Mouse (Mus musculus): ENCODE results near the gene Srpx. TPM values are rescaled to one million over a fixed set of nuclear protein-coding genes. Genes with fewer than 3 reads are reported as not detected.

Srpx gene
- polyA plus RNA-seq (2015; fragmentation: Nextera tagmentation; extraction: Ambion mirVana): 0.90 and 1.4 TPM in 2 replicates

DNA sequence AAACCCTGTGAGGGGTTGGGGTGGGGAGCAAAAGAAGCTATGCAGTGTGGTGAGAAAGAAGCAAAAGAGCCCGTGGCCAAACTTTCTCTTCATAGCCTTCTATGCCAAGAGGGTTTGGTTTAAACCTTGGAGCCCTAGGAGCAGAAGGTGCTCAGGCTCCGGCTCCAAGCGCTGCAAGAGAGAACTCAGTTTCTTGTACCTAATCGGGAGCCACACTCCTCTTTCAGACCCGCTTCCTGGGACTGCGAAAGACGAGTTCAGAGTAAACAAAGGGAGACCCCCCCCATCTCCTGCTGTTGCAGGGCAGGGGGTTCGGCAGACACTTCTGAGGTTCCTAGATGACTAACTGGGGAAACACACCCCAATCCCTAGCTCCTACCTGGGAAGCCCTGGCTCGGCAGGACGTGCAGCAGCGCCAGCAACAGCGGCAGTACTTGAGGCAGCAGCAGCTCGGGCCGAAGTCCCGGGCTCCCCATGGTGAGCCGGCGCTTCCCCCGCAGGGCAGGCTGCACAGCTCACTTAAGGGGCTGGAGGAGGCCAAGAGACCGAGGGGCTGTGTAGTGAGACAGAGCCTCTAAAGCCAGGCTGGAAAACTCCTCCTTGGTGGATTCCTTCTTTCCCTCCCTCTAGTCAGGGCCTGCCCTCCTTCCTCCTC is at the start of gene Srpx:
TSS of gene Srpx (minus strand) at position 645 of the 655 bp plus-strand sequence.
- Histone ChIP-seq H3K4me3 (ENCODE audit: low read depth, low read length) (no peak within 1 kb of the TSS), H3K9ac (ENCODE audit: low read depth, low read length) (no peak within 1 kb of the TSS), H3K9me3 (replicated peaks; ENCODE audit: control insufficient read depth, low read length) (no peaks in the 10 kb centered on the region), H3K27me3 (ENCODE audit: control insufficient read depth, insufficient read depth, low read depth, low read length) (no peaks in the 10 kb centered on the region; the same call in 1 of the 2 replicates), H3K27ac (ENCODE audit: low read length) (no peak within 1 kb of the TSS), H3K36me3 (ENCODE audit: control insufficient read depth, insufficient read depth) (no peaks in the 10 kb centered on the region), H3K4me2 (ENCODE audit: low read depth, low read length) (peak within 1 kb of the TSS; percentile 15), H3K4me1 (ENCODE audit: control insufficient read depth, low read depth, low read length) (no peaks in the 10 kb centered on the region)
- no peak for ATAC-seq (ENCODE audit: low read depth)
- WGBS (ENCODE audit: insufficient replicate concordance): 20% methylated on average over 19 of the region's 19 CpGs

DNA sequence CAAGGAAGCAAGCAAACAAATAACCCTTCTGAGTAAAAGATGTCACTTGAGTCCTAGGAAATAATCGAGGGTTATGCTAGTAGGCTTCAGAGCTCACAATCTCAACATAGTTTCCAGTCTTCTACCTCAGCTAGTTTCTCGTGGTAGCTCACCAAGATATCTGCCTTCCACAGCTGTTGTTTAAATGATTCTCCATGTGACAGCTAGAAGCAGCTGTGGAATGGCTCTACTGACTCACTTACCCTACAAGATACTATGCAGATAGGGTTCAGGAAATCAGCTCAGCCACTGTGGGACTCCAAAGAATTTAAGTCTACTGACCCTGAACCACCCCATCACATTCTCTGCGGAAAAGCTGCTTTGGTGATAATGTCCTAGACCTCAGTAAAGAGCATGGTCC is 34.9 kb upstream of the Srpx start:
- Histone ChIP-seq H3K27me3 (ENCODE audit: control insufficient read depth, insufficient read depth, low read depth, low read length) (no peaks in the 10 kb centered on the region), H3K36me3 (ENCODE audit: control insufficient read depth, insufficient read depth) (no peaks in the 10 kb centered on the region), H3K27ac (ENCODE audit: low read length) (no peak overlapping the region), H3K4me3 (ENCODE audit: low read depth, low read length) (no peak overlapping the region), H3K4me1 (ENCODE audit: control insufficient read depth, low read depth, low read length) (no peaks in the 10 kb centered on the region), H3K9ac (ENCODE audit: low read depth, low read length) (no peak overlapping the region), H3K4me2 (ENCODE audit: low read depth, low read length) (no peak overlapping the region), H3K9me3 (replicated peaks; ENCODE audit: control insufficient read depth, low read length) (no peaks in the 10 kb centered on the region)
- 47% methylated on average over 3 of the region's 3 CpGs for whole genome bisulfite sequencing (ENCODE audit: insufficient replicate concordance)
- no peak for ATAC-seq (ENCODE audit: low read depth)

DNA sequence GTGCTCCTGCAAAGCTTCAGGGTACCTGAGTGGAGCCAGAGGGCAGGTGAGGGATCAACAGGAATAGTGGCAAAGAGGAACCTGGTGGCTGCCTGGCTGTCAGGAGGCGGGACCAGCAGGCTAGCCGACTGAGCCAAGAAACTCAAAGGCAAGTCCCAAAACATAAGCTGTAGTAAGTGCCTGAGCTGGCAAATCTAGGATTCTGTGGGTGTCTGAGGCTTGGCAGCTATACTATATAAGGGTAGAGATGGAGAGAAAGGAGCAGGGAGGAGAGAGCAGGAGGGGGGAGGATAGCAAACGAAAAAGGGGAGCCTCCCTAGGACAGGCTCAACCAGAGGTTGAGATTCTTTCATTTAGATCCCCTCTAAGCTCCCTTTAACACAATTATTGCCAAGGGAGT is 1.7 kb downstream of the Srpx start:
- Histone ChIP-seq H3K27me3 (ENCODE audit: control insufficient read depth, insufficient read depth, low read depth, low read length) (no peaks in the 10 kb centered on the region; the same call in 1 of the 2 replicates), H3K9me3 (replicated peaks; ENCODE audit: control insufficient read depth, low read length) (no peaks in the 10 kb centered on the region), H3K4me3 (ENCODE audit: low read depth, low read length) (no peak overlapping the region), H3K36me3 (ENCODE audit: control insufficient read depth, insufficient read depth) (no peaks in the 10 kb centered on the region), H3K4me1 (ENCODE audit: control insufficient read depth, low read depth, low read length) (no peaks in the 10 kb centered on the region), H3K27ac (ENCODE audit: low read length) (no peak overlapping the region), H3K4me2 (ENCODE audit: low read depth, low read length) (no peak overlapping the region), H3K9ac (ENCODE audit: low read depth, low read length) (no peak overlapping the region)
- ATAC-seq (ENCODE audit: low read depth): no peak
- WGBS (ENCODE audit: insufficient replicate concordance): 46% methylated on average over 3 of the region's 3 CpGs

DNA sequence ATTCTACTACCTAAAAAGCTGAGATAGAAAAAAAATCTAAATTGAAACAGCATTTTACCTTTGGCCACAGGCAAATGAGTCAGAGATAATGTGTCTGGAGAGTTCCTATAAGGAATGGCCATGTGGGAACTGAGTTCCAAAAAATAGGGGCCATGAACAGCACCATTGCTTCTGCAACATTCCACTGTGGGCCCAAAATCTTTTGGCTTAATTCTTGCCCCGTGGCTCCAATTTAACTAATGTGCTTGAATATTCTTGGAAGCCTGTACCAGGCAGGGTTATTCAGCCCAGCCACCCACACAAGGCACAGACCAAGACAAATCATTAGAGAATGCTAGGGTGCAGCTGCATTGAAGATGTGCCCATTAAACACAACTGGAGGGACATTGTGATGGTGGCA is 6.8 kb downstream of the Srpx start:
- no peaks in the 10 kb centered on the region for H3K4me1 ChIP-seq (ENCODE audit: control insufficient read depth, low read depth, low read length)
- no peak overlapping the region for H3K9ac ChIP-seq (ENCODE audit: low read depth, low read length)
- no peak for ATAC-seq (ENCODE audit: low read depth)
- H3K4me2 ChIP-seq (ENCODE audit: low read depth, low read length): no peak overlapping the region
- 46% methylated on average over 1 of the region's 1 CpGs for WGBS (ENCODE audit: insufficient replicate concordance)
- H3K4me3 ChIP-seq (ENCODE audit: low read depth, low read length): no peak overlapping the region
- no peaks in the 10 kb centered on the region; the same call in 1 of the 2 replicates for H3K27me3 ChIP-seq (ENCODE audit: control insufficient read depth, insufficient read depth, low read depth, low read length)
- H3K27ac ChIP-seq (ENCODE audit: low read length): no peak overlapping the region
- no peaks in the 10 kb centered on the region for H3K36me3 ChIP-seq (ENCODE audit: control insufficient read depth, insufficient read depth)
- no peaks in the 10 kb centered on the region for H3K9me3 ChIP-seq (replicated peaks; ENCODE audit: control insufficient read depth, low read length)

DNA sequence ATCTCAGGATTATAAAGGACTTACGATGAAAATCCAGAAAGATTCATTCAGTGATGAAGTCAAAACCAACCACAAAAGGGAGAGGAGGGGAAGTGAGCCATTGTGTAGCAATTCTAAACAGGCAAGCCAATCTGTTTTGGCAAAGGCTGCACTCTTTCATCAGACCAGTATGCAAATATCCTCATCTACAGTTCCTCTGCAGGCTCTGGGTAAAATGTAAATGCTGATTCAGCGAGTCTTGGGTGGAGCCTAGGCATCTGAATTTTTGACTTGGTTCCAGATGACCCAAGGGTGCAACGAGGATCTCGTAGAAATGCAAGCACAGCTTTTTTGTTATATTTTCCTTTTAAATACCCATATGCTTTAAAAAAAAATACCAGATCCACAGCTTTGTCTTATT is 9.0 kb downstream of the Srpx start:
- Histone ChIP-seq H3K4me2 (ENCODE audit: low read depth, low read length) (no peak overlapping the region), H3K4me1 (ENCODE audit: control insufficient read depth, low read depth, low read length) (no peaks in the 10 kb centered on the region), H3K9me3 (replicated peaks; ENCODE audit: control insufficient read depth, low read length) (no peaks in the 10 kb centered on the region), H3K9ac (ENCODE audit: low read depth, low read length) (no peak overlapping the region), H3K27me3 (ENCODE audit: control insufficient read depth, insufficient read depth, low read depth, low read length) (no peaks in the 10 kb centered on the region; the same call in 1 of the 2 replicates), H3K36me3 (ENCODE audit: control insufficient read depth, insufficient read depth) (no peaks in the 10 kb centered on the region), H3K27ac (ENCODE audit: low read length) (no peak overlapping the region), H3K4me3 (ENCODE audit: low read depth, low read length) (no peak overlapping the region)
- 36% methylated on average over 4 of the region's 4 CpGs for WGBS (ENCODE audit: insufficient replicate concordance)
- ATAC-seq (ENCODE audit: low read depth): no peak

DNA sequence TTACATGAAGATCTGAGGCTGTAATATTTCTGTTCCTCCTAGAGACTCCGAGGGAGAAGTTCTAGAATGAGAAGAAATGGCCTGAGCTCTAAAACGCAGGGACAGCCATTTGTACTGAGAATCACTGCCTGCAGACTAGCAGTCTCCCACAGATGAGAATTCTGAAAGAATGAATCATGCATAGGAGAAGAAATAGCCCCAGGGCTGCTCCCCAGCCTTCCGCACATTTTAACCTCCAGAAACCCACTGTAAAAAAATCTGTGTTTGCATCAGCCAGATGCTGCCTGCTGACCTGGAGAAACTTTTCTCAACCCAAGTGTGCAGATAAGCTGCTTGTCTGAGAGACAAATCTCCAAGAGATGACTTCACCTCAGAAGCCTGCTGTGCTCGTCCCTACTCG is 12.0 kb downstream of the Srpx start:
- WGBS (ENCODE audit: insufficient replicate concordance): 55% methylated on average over 5 of the region's 5 CpGs
- H3K4me1 ChIP-seq (ENCODE audit: control insufficient read depth, low read depth, low read length): no peaks in the 10 kb centered on the region
- no peaks in the 10 kb centered on the region for H3K36me3 ChIP-seq (ENCODE audit: control insufficient read depth, insufficient read depth)
- H3K4me3 ChIP-seq (ENCODE audit: low read depth, low read length): no peak overlapping the region
- no peak overlapping the region for H3K27ac ChIP-seq (ENCODE audit: low read length)
- H3K9me3 ChIP-seq (replicated peaks; ENCODE audit: control insufficient read depth, low read length): no peaks in the 10 kb centered on the region
- no peak for ATAC-seq (ENCODE audit: low read depth)
- no peaks in the 10 kb centered on the region for H3K27me3 ChIP-seq (ENCODE audit: control insufficient read depth, insufficient read depth, low read depth, low read length)
- H3K9ac ChIP-seq (ENCODE audit: low read depth, low read length): no peak overlapping the region
- no peak overlapping the region for H3K4me2 ChIP-seq (ENCODE audit: low read depth, low read length)

DNA sequence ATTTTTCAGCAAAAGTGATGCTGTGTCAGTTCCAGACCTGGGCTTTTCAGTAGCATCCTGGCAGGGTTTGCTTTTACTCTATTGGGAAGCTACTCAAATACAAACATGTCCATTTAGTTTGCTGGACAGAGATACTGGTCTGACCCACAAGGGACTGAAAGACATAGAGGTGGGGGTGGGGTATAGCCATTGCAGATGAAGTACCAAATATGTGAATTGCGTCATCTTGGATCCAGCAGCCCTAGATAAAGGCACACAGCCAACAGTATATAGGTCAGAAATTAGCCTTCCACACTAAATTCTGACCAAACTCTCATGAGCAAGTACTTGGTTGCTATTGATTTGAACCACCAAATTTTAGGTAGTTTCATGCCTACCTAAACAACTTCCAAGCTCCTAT is 14.8 kb downstream of the Srpx start:
- H3K27ac ChIP-seq (ENCODE audit: low read length): no peak overlapping the region
- no peak overlapping the region for H3K4me2 ChIP-seq (ENCODE audit: low read depth, low read length)

DNA sequence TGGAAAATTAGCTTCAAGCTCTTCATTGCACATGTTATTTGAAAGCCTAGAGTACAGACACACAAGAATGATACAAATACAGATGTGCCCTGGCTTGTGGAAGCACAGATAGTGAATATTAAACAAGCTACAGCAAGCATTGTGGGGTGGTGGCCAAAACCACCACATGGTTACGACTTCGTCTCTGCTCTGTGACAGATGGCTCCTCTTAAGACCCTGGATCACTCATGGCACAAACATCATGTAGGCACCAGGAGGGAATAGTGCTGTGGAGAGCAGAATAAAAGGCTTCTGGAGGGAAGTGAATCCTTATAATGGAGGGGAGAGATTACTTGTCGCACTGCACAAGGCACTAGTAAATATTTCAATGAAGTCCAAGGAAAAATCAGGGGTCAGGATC is 21.7 kb downstream of the Srpx start:
- H3K9me3 ChIP-seq (replicated peaks; ENCODE audit: control insufficient read depth, low read length): no peaks in the 10 kb centered on the region
- H3K4me1 ChIP-seq (ENCODE audit: control insufficient read depth, low read depth, low read length): no peaks in the 10 kb centered on the region
- H3K36me3 ChIP-seq (ENCODE audit: control insufficient read depth, insufficient read depth): no peaks in the 10 kb centered on the region
- WGBS (ENCODE audit: insufficient replicate concordance): 70% methylated on average over 3 of the region's 3 CpGs
- no peak overlapping the region for H3K4me2 ChIP-seq (ENCODE audit: low read depth, low read length)
- H3K27me3 ChIP-seq (ENCODE audit: control insufficient read depth, insufficient read depth, low read depth, low read length): no peaks in the 10 kb centered on the region
- H3K4me3 ChIP-seq (ENCODE audit: low read depth, low read length): no peak overlapping the region
- ATAC-seq (ENCODE audit: low read depth): no peak
- H3K9ac ChIP-seq (ENCODE audit: low read depth, low read length): no peak overlapping the region
- H3K27ac ChIP-seq (ENCODE audit: low read length): no peak overlapping the region

More for the DNA sequence above, 14.8 kb downstream of the Srpx start:
- no peaks in the 10 kb centered on the region for H3K9me3 ChIP-seq (replicated peaks; ENCODE audit: control insufficient read depth, low read length)
- no peak overlapping the region for H3K4me3 ChIP-seq (ENCODE audit: low read depth, low read length)
- H3K27me3 ChIP-seq (ENCODE audit: control insufficient read depth, insufficient read depth, low read depth, low read length): no peaks in the 10 kb centered on the region
- ATAC-seq (ENCODE audit: low read depth): no peak
- H3K36me3 ChIP-seq (ENCODE audit: control insufficient read depth, insufficient read depth): no peaks in the 10 kb centered on the region
- no peaks in the 10 kb centered on the region for H3K4me1 ChIP-seq (ENCODE audit: control insufficient read depth, low read depth, low read length)
- WGBS (ENCODE audit: insufficient replicate concordance): 62% methylated on average over 1 of the region's 1 CpGs
- no peak overlapping the region for H3K9ac ChIP-seq (ENCODE audit: low read depth, low read length)

DNA sequence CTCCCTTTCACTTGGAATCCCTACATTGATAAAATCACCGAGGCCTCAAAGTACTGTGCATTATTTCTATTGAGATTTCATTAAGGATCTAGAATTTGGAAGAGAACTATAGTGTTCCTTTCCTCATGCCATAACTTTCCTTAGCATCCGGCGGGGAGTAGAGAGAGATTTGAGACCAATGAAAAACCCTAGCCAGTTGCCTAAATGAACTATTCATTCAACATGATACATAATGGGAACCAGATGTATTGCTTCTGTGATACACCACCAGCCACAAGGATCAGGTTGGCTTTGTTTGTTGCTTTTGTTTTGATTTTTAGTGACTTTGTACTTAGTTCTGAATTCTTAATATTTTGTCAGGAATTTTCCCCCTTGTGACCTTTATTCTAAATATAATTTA is 37.1 kb downstream of the Srpx start:
- H3K4me2 ChIP-seq (ENCODE audit: low read depth, low read length): no peak overlapping the region
- H3K27me3 ChIP-seq (ENCODE audit: control insufficient read depth, insufficient read depth, low read depth, low read length): no peaks in the 10 kb centered on the region
- H3K9ac ChIP-seq (ENCODE audit: low read depth, low read length): no peak overlapping the region
- no peaks in the 10 kb centered on the region for H3K9me3 ChIP-seq (replicated peaks; ENCODE audit: control insufficient read depth, low read length)
- no peaks in the 10 kb centered on the region for H3K36me3 ChIP-seq (ENCODE audit: control insufficient read depth, insufficient read depth)
- no peak overlapping the region for H3K27ac ChIP-seq (ENCODE audit: low read length)
- no peak overlapping the region for H3K4me3 ChIP-seq (ENCODE audit: low read depth, low read length)
- no peaks in the 10 kb centered on the region for H3K4me1 ChIP-seq (ENCODE audit: control insufficient read depth, low read depth, low read length)
- ATAC-seq (ENCODE audit: low read depth): no peak
- WGBS (ENCODE audit: insufficient replicate concordance): 65% methylated on average over 3 of the region's 3 CpGs
